Comparison of ENCODE assay signal across 13 mouse cellular contexts in genomic region chr13:111309848-111310692, GRCm38 (mm10). TPM values are rescaled to one million over a fixed set of nuclear protein-coding genes. Genes with fewer than 3 reads are reported as not detected.
DNase-seq lines count a peak whose midpoint lies in the region; ATAC-seq lines count a peak whose summit lies in the region.
"Had no signal": no experiment of that assay in that cellular context is flagged by ENCODE, and none has a peak within 500 bp of the region (broad histone marks: within the 10 kb centered on the region; RNA-seq: fewer than 3 reads in every experiment).

No protein-coding gene starts in this region.

- peak; percentile 85 for ATAC-seq in hindbrain, embryonic 16.5 days
- peak; percentile 45; the same call in 1 of the 2 replicates for ATAC-seq in midbrain, embryonic 13.5 days
- no peak for ATAC-seq in CD4-positive, CD25-positive, alpha-beta regulatory T cell, adult 4 months
- no peak for ATAC-seq in kidney, embryonic 15.5 days (replicated peaks; ENCODE audit: low FRiP score)
- ATAC-seq: Patski had no signal

- WGBS in hindbrain, embryonic 16.5 days = 49% methylated on average over 14 of the region's 14 CpGs
- 78% methylated on average over 14 of the region's 14 CpGs for WGBS in midbrain, embryonic 13.5 days
- WGBS in kidney, embryonic 15.5 days = 79% methylated on average over 14 of the region's 14 CpGs

- no peak overlapping the region for H3K9ac ChIP-seq in hindbrain, embryonic 16.5 days (ENCODE audit: low read depth, low read length)
- no peak overlapping the region for H3K9ac ChIP-seq in midbrain, embryonic 13.5 days (replicated peaks)
- no peak overlapping the region for H3K9ac ChIP-seq in kidney, embryonic 15.5 days

- DNase-seq in adrenal gland, postnatal 14 days = peak; percentile 24
- no peak for DNase-seq in adrenal gland, postnatal 25 days
- DNase-seq in brain, embryonic 18.5 days (ENCODE audit: low read depth, low spot score) = peak; percentile 26
- DNase-seq in spleen, postnatal 14 days (ENCODE audit: low spot score in 2 of 2) = no peak

- no peaks in the 10 kb centered on the region for H3K27me3 ChIP-seq in hindbrain, embryonic 16.5 days (replicated peaks; ENCODE audit: control insufficient read depth, insufficient read depth, low read length)
- H3K27me3 ChIP-seq in midbrain, embryonic 13.5 days = no peaks in the 10 kb centered on the region
- no peaks in the 10 kb centered on the region for H3K27me3 ChIP-seq in kidney, embryonic 15.5 days
- H3K27me3 ChIP-seq: Patski had no signal

- peak overlapping the region; percentile 28 for H3K4me2 ChIP-seq in hindbrain, embryonic 16.5 days (ENCODE audit: low read length)
- H3K4me2 ChIP-seq in midbrain, embryonic 13.5 days (replicated peaks) = no peak overlapping the region
- no peak overlapping the region for H3K4me2 ChIP-seq in kidney, embryonic 15.5 days
- H3K4me2 ChIP-seq: liver, embryonic 11.5 days had no signal

- H3K27ac ChIP-seq in hindbrain, embryonic 16.5 days (ENCODE audit: low read depth, low read length) = peak overlapping the region; percentile 64; the same call in 1 of the 2 replicates
- H3K27ac ChIP-seq in midbrain, embryonic 13.5 days = peak overlapping the region; percentile 69
- H3K27ac ChIP-seq in kidney, embryonic 15.5 days = no peak overlapping the region

- H3K4me3 ChIP-seq in hindbrain, embryonic 16.5 days (ENCODE audit: low read length) = no peak overlapping the region
- H3K4me3 ChIP-seq in midbrain, embryonic 13.5 days (replicated peaks) = no peak overlapping the region
- H3K4me3 ChIP-seq in kidney, embryonic 15.5 days (replicated peaks) = no peak overlapping the region

- H3K9me3 ChIP-seq in hindbrain, embryonic 16.5 days (ENCODE audit: control insufficient read depth, low read length) = no peaks in the 10 kb centered on the region
- no peaks in the 10 kb centered on the region for H3K9me3 ChIP-seq in midbrain, embryonic 13.5 days
- no peaks in the 10 kb centered on the region for H3K9me3 ChIP-seq in kidney, embryonic 15.5 days (replicated peaks)

- H3K36me3 ChIP-seq in hindbrain, embryonic 16.5 days (ENCODE audit: control insufficient read depth, insufficient read depth, low read length) = no peaks in the 10 kb centered on the region
- no peaks in the 10 kb centered on the region for H3K36me3 ChIP-seq in midbrain, embryonic 13.5 days
- H3K36me3 ChIP-seq in kidney, embryonic 15.5 days = no peaks in the 10 kb centered on the region

- peaks cover 4% of the 10 kb centered on the region for H3K4me1 ChIP-seq in hindbrain, embryonic 16.5 days (ENCODE audit: control insufficient read depth, insufficient read depth, low read depth, low read length)
- 0 out of 2 replicates have a peak, but pooled peaks cover 7% of the 10 kb centered on the region for H3K4me1 ChIP-seq in midbrain, embryonic 13.5 days (replicated peaks)
- H3K4me1 ChIP-seq in kidney, embryonic 15.5 days = no peaks in the 10 kb centered on the region

RNA-seq across cellular contexts. Expression of gene Actbl2, which starts 55.3 kb away (rescaled TPM):
- not detected in 2 replicates for total RNA-seq in adrenal gland, postnatal 14 days (2021)
- not detected in 2 replicates for total RNA-seq in adrenal gland, postnatal 25 days (2021)
- polyA plus RNA-seq in hindbrain, embryonic 16.5 days (2015; fragmentation: Nextera tagmentation; extraction: Ambion mirVana) = 0.05 TPM in 1 of 2 replicates, not detected in the other
- not detected in 2 replicates for polyA plus RNA-seq in midbrain, embryonic 13.5 days (2015; fragmentation: Nextera tagmentation; extraction: Ambion mirVana)
- not detected for polyA plus RNA-seq in CD4-positive, CD25-positive, alpha-beta regulatory T cell, adult 4 months (2017; shearing (Covaris generic))
- not detected in 2 replicates for polyA plus RNA-seq in kidney, embryonic 15.5 days (2015; fragmentation: Nextera tagmentation; extraction: Ambion mirVana)
- total RNA-seq: common myeloid progenitor, adult 5-6 weeks; hematopoietic stem cell, adult 5-6 weeks had no signal
- polyA plus RNA-seq: liver, embryonic 11.5 days; Patski; stomach, embryonic 14.5 days had no signal

Comparison
In these comparisons a context has a peak if more than half of its experiments do, and no peak if none do; other contexts are left out.
1. DNase-seq: peak in adrenal gland, postnatal 14 days (single experiment) and brain, embryonic 18.5 days (single experiment); none in adrenal gland, postnatal 25 days (single experiment) and spleen, postnatal 14 days (0 of 2).
2. ATAC-seq: peak in hindbrain, embryonic 16.5 days (single experiment) and midbrain, embryonic 13.5 days (single experiment); none in CD4-positive, CD25-positive, alpha-beta regulatory T cell, adult 4 months (single experiment) and kidney, embryonic 15.5 days (single experiment).